Mouse (Mus musculus): ENCODE data around the gene Fam161b. TPM values are rescaled to one million over a fixed set of nuclear protein-coding genes. Genes with fewer than 3 reads are reported as not detected.

Fam161b gene
- polyA plus RNA-seq, 1 experiment: 0.21 TPM

DNA sequence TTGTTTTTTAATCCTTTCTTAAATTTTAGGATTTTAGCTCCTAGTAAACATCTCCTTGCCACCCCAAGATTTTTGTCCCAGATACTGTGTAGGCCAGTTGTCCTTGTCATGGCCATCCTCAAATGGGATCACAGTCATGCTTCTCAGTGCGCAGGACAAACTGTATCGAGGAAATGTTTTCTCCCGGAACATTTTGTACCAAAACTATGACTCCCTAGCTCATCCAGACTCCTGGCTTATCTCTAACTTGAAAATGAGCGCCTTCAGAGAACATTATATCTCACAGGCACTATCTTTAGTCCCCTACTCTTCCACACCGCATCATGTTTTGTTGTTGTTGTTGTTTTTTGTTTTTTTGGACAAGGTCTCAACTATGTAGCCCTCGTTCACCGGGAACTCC, 45.6 kb downstream of the Fam161b start:
- no peak for TF ChIP-seq GATA1 (IDR thresholded peaks at IDR 0.05; ENCODE audit: low read length)

DNA sequence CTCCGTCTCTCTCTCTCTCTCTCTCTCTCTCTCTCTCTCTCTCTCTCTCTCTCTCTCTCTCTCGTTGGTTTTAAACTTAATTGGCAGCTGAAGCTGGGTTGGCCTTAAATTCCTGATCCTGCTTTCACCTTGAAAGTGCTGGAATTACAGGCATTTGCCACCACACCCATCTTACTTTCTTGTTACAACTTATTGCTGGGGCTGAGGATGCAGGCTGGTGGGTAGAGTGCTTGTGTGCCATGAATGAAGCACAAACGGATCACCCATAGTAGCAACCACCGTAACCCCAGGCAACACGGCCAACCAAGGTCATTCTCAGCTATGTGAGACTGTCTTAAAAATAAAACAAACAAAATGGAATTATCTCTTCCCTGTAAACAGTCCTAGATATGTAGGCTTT, 50.3 kb downstream of the Fam161b start:
- TF ChIP-seq GATA1 (IDR thresholded peaks at IDR 0.05; ENCODE audit: low read length): no peak

DNA sequence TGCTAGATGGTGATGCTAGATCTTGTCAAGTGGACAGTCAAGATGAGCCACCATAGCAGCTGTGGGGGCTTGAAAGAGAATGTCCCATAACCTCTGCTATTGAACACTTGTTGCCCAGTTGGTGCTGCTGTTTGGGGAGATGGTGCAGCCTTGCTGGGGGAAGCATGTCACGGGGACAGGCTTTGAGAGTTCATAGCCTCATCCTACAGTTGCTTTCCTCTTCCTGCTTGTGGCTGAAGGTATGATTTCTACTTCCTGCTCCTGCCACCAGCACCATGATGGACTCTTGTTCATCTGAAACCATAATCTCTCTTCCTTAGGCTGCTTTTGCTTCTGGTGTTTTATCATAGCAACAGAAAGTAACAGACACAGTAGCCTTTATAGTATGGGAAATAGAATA, 57.1 kb downstream of the Fam161b start:
- TF ChIP-seq GATA1 (IDR thresholded peaks at IDR 0.05; ENCODE audit: low read length): no peak

DNA sequence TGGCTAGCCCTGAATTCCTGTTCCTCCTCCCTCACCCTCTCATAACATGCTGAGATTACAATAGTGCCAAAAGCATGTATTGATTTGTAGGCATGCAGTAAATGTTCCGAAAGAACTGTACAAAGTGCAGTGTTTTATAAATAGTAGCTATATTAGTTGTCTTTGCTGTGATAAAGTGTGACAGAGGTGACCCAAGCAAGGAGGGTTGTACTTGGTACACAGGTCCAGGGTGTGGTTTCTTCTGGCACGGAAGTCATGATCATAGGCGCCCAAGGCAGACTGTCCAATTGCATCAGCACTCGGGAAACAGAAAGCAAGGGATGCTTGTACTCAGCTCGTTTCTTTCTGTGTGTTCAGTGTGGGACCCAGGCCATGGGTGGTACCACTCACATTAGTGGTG, 57.5 kb downstream of the Fam161b start:
- TF ChIP-seq GATA1 (IDR thresholded peaks at IDR 0.05; ENCODE audit: low read length): no peak

DNA sequence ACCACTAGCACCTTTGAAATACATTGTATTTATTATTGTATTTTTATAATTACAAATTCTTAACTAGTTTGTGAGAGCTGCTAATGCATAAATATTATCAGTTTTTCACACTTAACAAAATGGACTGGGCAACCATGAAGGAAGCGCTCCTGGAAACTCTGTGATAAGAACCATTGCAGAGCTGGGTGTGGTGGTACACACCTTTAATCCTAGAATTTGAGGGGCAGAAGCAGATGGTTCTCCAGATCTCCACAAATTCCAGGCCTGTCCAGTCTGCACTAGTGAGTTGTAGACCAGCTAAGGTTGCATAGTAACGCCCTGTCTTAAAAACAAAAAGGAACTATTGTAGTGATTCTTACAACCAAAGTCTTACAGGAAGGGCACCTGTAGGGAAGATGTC, 62.4 kb downstream of the Fam161b start:
- TF ChIP-seq GATA1 (IDR thresholded peaks at IDR 0.05; ENCODE audit: low read length): no peak

DNA sequence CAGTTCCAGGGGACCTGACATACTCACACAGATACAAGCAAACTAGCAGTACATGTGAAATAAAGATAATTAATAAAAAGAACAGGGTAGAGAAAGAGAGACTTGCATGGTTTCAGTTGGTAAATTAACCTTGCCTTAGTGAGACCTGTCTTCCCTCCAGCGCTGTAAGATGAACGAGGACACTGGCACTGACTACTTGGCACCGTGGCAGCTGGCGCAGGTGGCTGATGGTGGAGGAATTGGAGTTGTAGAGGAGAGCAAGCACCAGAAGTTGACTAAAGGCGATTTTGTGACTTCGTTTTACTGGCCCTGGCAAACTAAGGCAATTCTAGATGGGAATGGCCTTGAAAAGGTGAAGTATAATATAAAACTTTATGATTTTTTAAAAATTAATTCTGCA, 63.8 kb downstream of the Fam161b start:
- TF ChIP-seq GATA1 (IDR thresholded peaks at IDR 0.05; ENCODE audit: low read length): no peak

Other genes starting within 250 kb of the Fam161b start
- not detected in 2 replicates for gene Dnal1, start 247.5 kb downstream of the Fam161b start, polyA plus RNA-seq (2012)
- gene Pnma1, start 213.3 kb downstream of the Fam161b start, polyA plus RNA-seq (2012): 0.11 and 0.14 TPM in 2 replicates
- gene Elmsan1, start 143.0 kb downstream of the Fam161b start, polyA plus RNA-seq (2012): 101 and 107 TPM in 2 replicates
- gene Ptgr2, start 76.6 kb downstream of the Fam161b start, polyA plus RNA-seq (2012): 5.6 and 6.2 TPM in 2 replicates
- 1.5 and 1.8 TPM in 2 replicates for gene Zfp410, start 45.0 kb downstream of the Fam161b start, polyA plus RNA-seq (2012)
- 13.2 and 43.2 TPM in 2 replicates for gene Coq6, start 176 bp downstream of the Fam161b start, polyA plus RNA-seq (2012)
- 1.2 and 3.0 TPM in 2 replicates for gene Entpd5, start 47.2 kb upstream of the Fam161b start, polyA plus RNA-seq (2012)
- 1.0 and 1.6 TPM in 2 replicates for gene Bbof1, start 47.2 kb upstream of the Fam161b start, polyA plus RNA-seq (2012)
- gene Rnf113a2, start 55.4 kb upstream of the Fam161b start, polyA plus RNA-seq (2012): 51.6 and 66.6 TPM in 2 replicates
- 3.9 and 5.5 TPM in 2 replicates for gene Aldh6a1, start 89.2 kb upstream of the Fam161b start, polyA plus RNA-seq (2012)
- 0.38 and 0.50 TPM in 2 replicates for gene Lin52, start 89.6 kb upstream of the Fam161b start, polyA plus RNA-seq (2012)
- not detected in 2 replicates for gene Vsx2, start 207.9 kb upstream of the Fam161b start, polyA plus RNA-seq (2012)

Measured in G1E-ER4 (cell line).